Mouse (Mus musculus) kidney, postnatal 36 days (tissue): ENCODE measurements around the gene Ctnna3.

Source experiments
- DNase-seq, 2 experiments: peaks; one replicate each; pipeline ENCODE4 v3.0.0; 2021 to 2022; ENCODE audit warnings: mixed read lengths in 2 of 2

The Ctnna3 gene

DNA sequence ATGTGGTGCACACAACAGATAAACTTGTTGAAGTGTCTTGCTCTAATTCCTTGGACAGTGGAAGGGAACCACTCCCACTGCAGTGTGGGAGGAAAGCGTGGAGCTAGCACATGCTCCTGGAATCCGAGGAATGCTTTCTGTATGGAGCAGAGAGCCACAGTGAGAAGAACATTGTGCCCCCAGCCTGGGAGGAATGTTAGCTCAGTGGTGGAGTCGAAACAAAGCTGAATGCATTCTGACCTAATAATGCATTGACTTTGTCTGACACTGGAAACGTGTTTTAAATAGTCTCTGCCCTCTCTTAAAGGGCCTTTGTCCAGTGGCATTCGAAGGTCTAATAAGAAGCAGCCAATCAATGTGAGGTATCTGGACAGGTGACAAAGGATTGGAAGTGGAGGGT, 111.9 kb downstream of the Ctnna3 start:
- peak; percentile 12 to 20 for DNase-seq

DNA sequence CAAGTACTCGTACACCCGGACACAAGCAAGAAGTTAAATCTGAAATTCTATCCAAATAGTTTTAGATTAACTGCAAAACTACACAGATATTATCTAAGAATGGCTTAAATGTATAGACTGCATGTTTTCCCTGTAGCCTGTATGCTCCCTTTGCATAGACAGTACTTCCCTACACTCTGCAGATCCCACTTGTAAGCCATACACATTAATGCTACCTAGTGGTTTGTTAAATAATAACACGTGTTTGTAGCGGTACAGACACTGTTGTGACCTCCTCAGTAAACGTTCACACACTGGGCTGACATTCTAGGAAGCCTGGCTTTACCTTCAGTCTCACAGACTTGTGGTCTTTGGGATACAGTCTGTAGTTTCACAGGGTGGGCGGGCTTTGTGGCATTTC, 112.6 kb downstream of the Ctnna3 start:
- DNase-seq: no peak

GRCm38 (mm10) chr10:63566691-63567090, 136.8 kb downstream of the Ctnna3 start:
- DNase-seq: no peak

GRCm38 (mm10) chr10:63571561-63571960, 141.7 kb downstream of the Ctnna3 start:
- no peak for DNase-seq

DNA sequence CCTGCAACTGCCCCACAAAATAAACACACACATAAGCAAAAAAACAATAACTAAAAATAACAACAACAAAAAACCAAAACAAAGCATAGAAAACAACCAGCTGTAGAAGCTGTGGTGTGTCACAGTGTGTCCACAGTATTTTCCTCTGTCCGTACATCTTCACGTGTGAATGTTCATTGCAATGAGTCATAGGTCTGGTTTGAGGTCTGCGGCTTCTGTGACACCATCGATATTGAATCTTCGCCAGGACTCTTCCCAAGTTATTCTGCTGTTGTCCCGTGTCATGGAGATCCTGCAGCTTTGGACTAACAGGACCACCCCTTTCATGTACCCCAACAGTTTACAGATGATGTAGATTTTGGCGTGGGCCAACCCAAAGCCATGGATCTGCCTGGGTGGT, 143.0 kb downstream of the Ctnna3 start:
- no peak for DNase-seq

DNA sequence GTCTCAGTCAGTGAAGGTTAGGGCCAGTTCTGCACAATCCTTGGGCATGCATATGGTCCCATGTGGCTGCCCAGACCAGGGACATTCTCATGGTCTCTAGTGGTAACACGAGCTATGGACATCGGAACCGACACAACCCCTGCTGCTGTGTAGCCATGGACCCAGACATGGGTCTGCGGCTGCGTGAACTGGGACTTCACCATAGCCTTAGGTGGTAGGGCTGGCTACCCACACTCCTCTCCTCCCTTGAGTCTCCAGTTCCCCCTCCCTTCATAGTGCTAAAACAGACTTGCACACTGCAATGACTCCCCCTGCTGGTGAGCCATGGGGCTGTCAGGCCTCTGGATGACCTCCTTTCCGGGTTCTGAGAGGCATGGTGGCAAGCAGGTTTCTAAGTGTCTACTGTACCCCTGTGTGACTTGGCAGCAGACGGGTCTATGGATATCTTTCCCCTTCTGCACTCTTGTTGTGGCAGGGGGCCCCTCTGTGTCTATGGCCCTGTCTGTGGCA, 144.3 kb downstream of the Ctnna3 start:
- DNase-seq: peak in 1 of 2 experiments; percentile 16

GRCm38 (mm10) chr10:63582608-63583007, 152.7 kb downstream of the Ctnna3 start:
- DNase-seq: peak; percentile 52 to 86

DNA sequence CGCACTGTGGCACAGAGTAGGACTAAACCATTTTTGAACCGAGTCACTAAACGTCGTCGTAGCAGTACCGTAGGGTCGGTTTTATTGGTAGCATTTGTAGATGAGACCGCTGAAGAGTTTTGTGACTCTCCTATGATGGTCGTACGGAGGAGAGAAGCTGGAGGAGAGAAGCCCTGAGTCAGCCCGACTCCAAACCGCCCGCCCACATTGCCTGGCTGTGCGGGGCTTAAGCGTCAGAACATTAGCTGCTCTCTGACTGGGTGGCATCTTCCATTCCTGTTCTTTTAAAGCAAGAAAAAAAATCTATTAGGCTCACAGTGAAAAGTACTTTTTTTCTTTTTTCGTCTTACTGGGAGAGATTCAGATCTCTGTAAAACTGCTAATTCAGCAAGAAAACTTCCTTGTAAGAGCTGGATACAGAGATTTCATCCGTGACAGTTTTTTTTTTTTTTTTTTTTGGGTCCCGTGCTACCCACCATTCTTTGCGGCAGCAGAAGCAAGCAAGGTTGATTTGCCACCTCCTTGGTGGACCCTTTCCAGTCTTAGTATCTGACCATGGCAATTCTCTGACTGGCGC, 154.0 kb downstream of the Ctnna3 start:
- no peak for DNase-seq

DNA sequence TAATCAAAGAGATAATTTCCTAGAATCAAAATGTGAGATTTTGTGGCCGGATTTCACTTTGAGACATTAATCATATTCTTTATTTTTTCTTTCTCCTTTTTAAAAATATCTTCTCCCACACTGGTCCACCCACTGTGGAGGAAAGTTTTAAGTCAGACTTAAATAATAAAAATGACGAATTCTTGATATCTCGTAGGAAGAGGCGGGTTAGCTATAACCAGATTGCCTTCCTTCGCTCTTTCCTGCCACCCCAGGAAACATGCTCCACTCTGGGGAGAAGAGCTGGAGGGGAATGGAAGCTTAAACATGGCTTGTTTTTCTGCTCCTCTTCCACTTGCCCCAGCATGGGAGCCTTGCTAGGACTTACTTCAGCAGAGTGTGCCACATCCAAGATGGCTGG, 169.5 kb downstream of the Ctnna3 start:
- no peak for DNase-seq

- DNase-seq: no peak
Observed at GRCm38 (mm10) chr10:63601206-63601605, 171.3 kb downstream of the Ctnna3 start.

DNA sequence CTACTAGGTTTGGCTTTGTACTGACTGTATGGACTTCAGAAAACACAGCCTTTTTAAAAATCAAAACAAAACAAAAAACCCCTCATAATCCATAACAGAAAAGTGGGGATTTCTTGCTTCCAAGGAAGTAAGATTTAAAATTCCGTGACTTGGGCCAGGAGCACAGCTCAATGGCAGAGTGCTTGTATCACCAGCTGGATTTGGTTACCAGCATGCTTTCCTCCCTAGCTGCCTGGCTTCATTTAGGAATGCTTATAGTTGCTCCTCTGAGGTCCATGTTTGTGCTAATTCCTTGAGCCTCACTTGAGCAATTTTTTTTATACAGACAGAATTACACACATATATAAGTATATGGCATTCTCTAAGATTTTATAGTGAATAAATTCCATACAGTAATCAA, 198.6 kb downstream of the Ctnna3 start:
- DNase-seq: no peak

- no peak for DNase-seq
Observed at GRCm38 (mm10) chr10:63633915-63634314, 204.0 kb downstream of the Ctnna3 start.

- no peak for DNase-seq
Observed at GRCm38 (mm10) chr10:63637987-63638386, 208.1 kb downstream of the Ctnna3 start.

DNA sequence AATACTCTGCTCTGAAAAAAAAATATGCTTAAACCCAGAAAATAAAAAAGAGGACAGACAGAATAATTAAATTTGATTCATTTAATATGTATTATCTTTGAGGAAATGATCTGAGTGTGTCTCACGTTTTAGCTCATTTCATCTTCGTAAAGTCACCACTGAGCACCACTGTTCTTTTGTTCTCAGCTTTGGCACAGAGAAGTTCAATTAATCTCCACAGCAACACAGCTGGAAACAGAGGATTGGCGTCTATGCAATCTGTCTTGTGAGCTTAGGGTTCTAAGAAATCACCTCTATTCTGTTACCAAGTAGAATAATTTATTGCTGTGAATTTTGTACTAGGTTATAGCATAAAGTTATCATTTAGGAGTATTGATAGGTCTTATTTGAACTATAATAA, 217.4 kb downstream of the Ctnna3 start:
- DNase-seq: no peak

- DNase-seq: no peak
Observed at GRCm38 (mm10) chr10:63650307-63650706, 220.4 kb downstream of the Ctnna3 start.

GRCm38 (mm10) chr10:63652887-63653286, 223.0 kb downstream of the Ctnna3 start:
- no peak for DNase-seq

GRCm38 (mm10) chr10:63653571-63653970, 223.7 kb downstream of the Ctnna3 start:
- no peak for DNase-seq

GRCm38 (mm10) chr10:63654560-63654959, 224.7 kb downstream of the Ctnna3 start:
- DNase-seq: no peak

- DNase-seq: no peak
Observed at GRCm38 (mm10) chr10:63676343-63676742, 246.4 kb downstream of the Ctnna3 start.

DNA sequence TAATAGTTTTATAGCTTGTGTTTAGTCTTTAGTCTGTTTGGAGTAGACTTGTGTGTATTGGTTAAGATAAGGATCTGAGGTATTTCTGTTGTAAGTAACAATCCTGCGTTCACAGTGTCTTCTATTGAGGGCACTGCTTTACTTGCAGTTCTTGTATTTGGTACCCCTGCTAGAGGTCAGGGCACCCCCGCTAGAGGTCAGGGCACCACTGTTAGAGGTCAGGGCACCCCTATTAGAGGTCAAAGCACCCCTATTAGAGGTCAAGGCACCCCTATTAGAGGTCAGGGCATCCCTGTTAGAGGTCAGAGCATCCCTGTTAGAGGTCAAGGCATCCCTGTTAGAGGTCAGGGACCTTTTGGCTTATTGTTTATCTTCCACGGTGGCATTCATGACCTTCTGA, 259.3 kb downstream of the Ctnna3 start:
- DNase-seq: no peak

DNA sequence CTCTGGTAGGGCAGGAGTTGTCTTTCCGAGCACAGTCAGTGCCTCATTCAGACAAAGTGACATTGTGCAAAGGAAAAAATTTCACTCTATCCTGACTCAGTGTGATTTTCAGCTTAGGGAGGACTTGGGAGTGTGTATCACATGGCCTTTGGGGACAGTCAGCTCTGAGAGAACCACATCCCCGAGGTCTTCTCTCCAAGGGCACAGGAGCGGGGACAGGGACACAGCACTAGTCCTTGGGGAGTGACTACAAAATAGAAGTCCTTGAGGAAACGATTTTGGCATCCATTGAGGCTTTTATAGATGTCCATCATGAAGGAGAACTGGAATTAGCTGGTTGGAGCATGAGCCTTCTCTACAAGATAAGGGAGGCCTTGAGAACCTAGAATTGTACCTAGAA, 259.8 kb downstream of the Ctnna3 start:
- no peak for DNase-seq

DNA sequence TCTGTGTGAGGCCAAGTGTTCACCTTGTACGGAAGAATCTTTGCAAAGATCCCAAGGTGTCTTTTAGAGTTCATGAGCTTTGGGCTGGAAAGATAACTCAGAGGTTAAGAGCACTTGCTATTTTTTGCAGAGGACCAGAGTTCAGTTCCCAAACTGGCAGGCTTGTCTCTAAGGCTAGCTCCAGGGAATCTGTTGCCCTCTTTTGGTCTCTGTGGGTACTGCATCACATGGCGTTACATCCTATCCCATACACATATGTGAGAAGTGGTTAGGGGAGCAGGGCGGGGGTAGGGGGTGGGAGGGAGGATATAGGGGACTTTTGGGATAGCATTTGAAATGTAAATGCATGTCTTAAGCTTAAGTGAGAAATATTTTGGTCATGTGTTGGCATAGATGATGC, 262.1 kb downstream of the Ctnna3 start:
- peak; percentile 8 to 36 for DNase-seq

DNA sequence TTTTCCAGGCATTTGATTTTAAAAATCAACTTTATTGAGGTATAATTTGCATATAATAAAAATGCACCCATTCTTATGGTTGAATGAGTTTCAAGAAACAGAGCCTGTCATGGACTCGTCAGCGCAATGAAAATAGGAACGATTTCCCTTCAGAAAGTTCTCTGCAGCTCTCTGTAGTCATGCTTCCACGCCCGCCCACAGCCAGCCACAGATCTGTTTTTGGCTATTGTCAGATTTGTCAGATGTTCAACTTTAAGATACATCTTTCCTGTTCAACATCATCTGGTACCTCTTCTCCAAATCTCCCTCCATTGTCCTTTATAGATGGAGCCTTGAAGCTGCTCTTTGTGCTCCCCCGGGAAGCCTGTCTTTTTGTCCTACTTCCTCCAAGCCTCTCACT, 280.3 kb downstream of the Ctnna3 start:
- no peak for DNase-seq

DNA sequence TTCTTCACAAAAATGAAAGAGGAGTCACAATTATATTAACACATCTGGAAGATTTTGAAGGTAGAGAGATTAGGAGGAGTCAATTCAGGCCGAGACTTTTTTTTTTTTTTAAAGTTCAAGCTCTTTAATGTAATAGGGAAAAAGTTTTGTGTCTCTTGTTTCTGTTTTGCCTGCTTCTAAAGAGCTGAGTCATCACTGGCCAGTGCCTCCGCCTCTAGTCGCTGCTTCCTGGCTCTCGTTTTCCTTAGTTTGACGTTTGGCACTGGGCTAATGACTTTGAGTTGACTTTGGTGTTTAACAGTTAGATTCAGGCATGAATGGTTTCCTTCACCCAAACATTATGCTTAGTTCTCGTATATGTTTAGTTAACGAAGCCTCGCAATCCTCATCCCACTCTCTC, 282.6 kb downstream of the Ctnna3 start:
- DNase-seq: no peak

DNA sequence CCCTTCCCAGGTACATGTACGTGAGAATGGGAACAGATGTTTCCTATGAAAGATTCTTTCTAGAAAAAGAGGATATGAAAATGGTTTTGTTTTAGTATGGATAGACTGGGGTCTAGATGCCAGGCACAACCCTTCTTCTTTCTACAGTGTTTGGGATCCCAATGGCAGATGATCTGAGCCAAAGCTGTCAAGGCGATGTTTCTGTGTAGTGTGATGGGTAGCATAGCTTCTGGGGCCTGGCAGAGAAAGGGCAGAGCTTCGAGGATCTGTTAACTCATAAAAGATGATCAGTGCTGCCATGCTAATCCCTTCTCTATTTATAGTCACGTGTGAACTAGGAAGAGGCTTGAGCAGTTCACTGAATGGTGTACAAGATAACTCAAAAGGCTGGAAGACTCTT, 284.3 kb downstream of the Ctnna3 start:
- no peak for DNase-seq
